Mouse (Mus musculus): ENCODE data around the gene Dcdc2c. TPM values are rescaled to one million over a fixed set of nuclear protein-coding genes. Genes with fewer than 3 reads are reported as not detected.

The Dcdc2c gene
- polyA plus RNA-seq, 1 experiment from 2014 or later: not detected

- Histone ChIP-seq H3K27ac (ENCODE audit: low read length) (no peak overlapping the region), H3K9ac (replicated peaks; ENCODE audit: low read depth) (no peak overlapping the region), H3K4me1 (ENCODE audit: insufficient read depth, low read depth, low read length) (no peaks in the 10 kb centered on the region), H3K4me2 (replicated peaks; ENCODE audit: low read depth, low read length) (no peak overlapping the region), H3K9me3 (ENCODE audit: low read length) (no peaks in the 10 kb centered on the region), H3K27me3 (replicated peaks; ENCODE audit: insufficient read depth, low read length) (no peaks in the 10 kb centered on the region), H3K36me3 (ENCODE audit: insufficient read depth, low read length) (no peaks in the 10 kb centered on the region), H3K4me3 (ENCODE audit: low read depth, low read length) (no peak overlapping the region)
- DNase-seq (ENCODE audit: low spot score) (no peak), ATAC-seq (no peak)
- TF ChIP-seq EP300 (IDR thresholded peaks at IDR 0.05): no peak
- no peak for TF ChIP-seq CTCF (IDR thresholded peaks at IDR 0.05)
- 12% methylated on average over 6 of the region's 6 CpGs for WGBS
Observed at GRCm38 (mm10) chr12:28392129-28392528, 160.1 kb downstream of the Dcdc2c start.

Other genes starting within 250 kb of the Dcdc2c start
- not detected in 2 replicates for gene Allc, start 30.1 kb upstream of the Dcdc2c start, polyA plus RNA-seq (2015; fragmentation: Nextera tagmentation; extraction: Ambion mirVana)
- 2.2 and 2.8 TPM in 2 replicates for gene Colec11, start 71.0 kb upstream of the Dcdc2c start, polyA plus RNA-seq (2015; fragmentation: Nextera tagmentation; extraction: Ambion mirVana)
- 575 and 592 TPM in 2 replicates for gene Rps7, start 83.6 kb upstream of the Dcdc2c start, polyA plus RNA-seq (2015; fragmentation: Nextera tagmentation; extraction: Ambion mirVana)
- gene Rnaseh1, start 97.2 kb upstream of the Dcdc2c start, polyA plus RNA-seq (2015; fragmentation: Nextera tagmentation; extraction: Ambion mirVana): 18.9 and 21.5 TPM in 2 replicates
- gene Adi1, start 122.8 kb upstream of the Dcdc2c start, polyA plus RNA-seq (2015; fragmentation: Nextera tagmentation; extraction: Ambion mirVana): 54.5 TPM in 2 replicates
- gene Trappc12, start 198.1 kb upstream of the Dcdc2c start, polyA plus RNA-seq (2015; fragmentation: Nextera tagmentation; extraction: Ambion mirVana): 19.0 and 21.2 TPM in 2 replicates
- gene Eipr1, start 199.4 kb upstream of the Dcdc2c start, polyA plus RNA-seq (2015; fragmentation: Nextera tagmentation; extraction: Ambion mirVana): 18.2 and 21.6 TPM in 2 replicates

Data from lung, postnatal 0 days (tissue).